Mouse (Mus musculus): ENCODE data around the gene P4ha1.

The P4ha1 gene

GRCm38 (mm10) chr10:59323488-59324161 is 529 bp downstream of the P4ha1 start:
- ATAC-seq (ENCODE audit: low TSS enrichment) = peak; percentile 32

- no peak for ATAC-seq (ENCODE audit: low TSS enrichment)
These were observed 1.4 kb downstream of the P4ha1 start for GRCm38 (mm10) chr10:59324311-59325165.

- no peak for ATAC-seq (ENCODE audit: low TSS enrichment)
These were observed 3.7 kb downstream of the P4ha1 start for GRCm38 (mm10) chr10:59326612-59327315.

- ATAC-seq (ENCODE audit: low TSS enrichment) = no peak
These were observed 4.2 kb downstream of the P4ha1 start for GRCm38 (mm10) chr10:59327316-59327710.

- no peak for ATAC-seq (ENCODE audit: low TSS enrichment)
These were observed 8.6 kb downstream of the P4ha1 start for GRCm38 (mm10) chr10:59331546-59332256.

- no peak for ATAC-seq (ENCODE audit: low TSS enrichment)
These were observed 10.3 kb downstream of the P4ha1 start for GRCm38 (mm10) chr10:59333400-59333799.

- peak; percentile 96 for ATAC-seq (ENCODE audit: low TSS enrichment)
These were observed 12.1 kb downstream of the P4ha1 start for GRCm38 (mm10) chr10:59334899-59335798.

- ATAC-seq (ENCODE audit: low TSS enrichment) = no peak
These were observed 13.0 kb downstream of the P4ha1 start for GRCm38 (mm10) chr10:59336124-59336523.

GRCm38 (mm10) chr10:59346560-59346959 is 23.5 kb downstream of the P4ha1 start:
- ATAC-seq (ENCODE audit: low TSS enrichment) = no peak

GRCm38 (mm10) chr10:59348200-59348599 is 25.1 kb downstream of the P4ha1 start:
- ATAC-seq (ENCODE audit: low TSS enrichment) = no peak

GRCm38 (mm10) chr10:59349536-59349935 is 26.4 kb downstream of the P4ha1 start:
- no peak for ATAC-seq (ENCODE audit: low TSS enrichment)

- no peak for ATAC-seq (ENCODE audit: low TSS enrichment)
These were observed 30.0 kb downstream of the P4ha1 start for GRCm38 (mm10) chr10:59353065-59353464.

- ATAC-seq (ENCODE audit: low TSS enrichment) = no peak
These were observed 31.0 kb downstream of the P4ha1 start for GRCm38 (mm10) chr10:59354120-59354519.

GRCm38 (mm10) chr10:59355020-59355419 is 31.9 kb downstream of the P4ha1 start:
- no peak for ATAC-seq (ENCODE audit: low TSS enrichment)

GRCm38 (mm10) chr10:59358744-59359143 is 35.6 kb downstream of the P4ha1 start:
- no peak for ATAC-seq (ENCODE audit: low TSS enrichment)

- ATAC-seq (ENCODE audit: low TSS enrichment) = no peak
These were observed 40.1 kb downstream of the P4ha1 start for GRCm38 (mm10) chr10:59363208-59363607.

GRCm38 (mm10) chr10:59364551-59364950 is 41.5 kb downstream of the P4ha1 start:
- ATAC-seq (ENCODE audit: low TSS enrichment) = no peak

GRCm38 (mm10) chr10:59365804-59366589 is 42.9 kb downstream of the P4ha1 start:
- no peak for ATAC-seq (ENCODE audit: low TSS enrichment)

- no peak for ATAC-seq (ENCODE audit: low TSS enrichment)
These were observed 43.6 kb downstream of the P4ha1 start for GRCm38 (mm10) chr10:59366746-59367145.

GRCm38 (mm10) chr10:59367206-59367605 is 44.1 kb downstream of the P4ha1 start:
- ATAC-seq (ENCODE audit: low TSS enrichment) = no peak

Measured in frontal cortex, adult (tissue).